Mouse (Mus musculus) heart, embryonic 14.5 days (tissue): ENCODE measurements at regions not wholly inside any gene's neighbourhood (a gene's known extent, or its start where the extent isn't known, plus 50 kb on each side); places are given as distances from the start of the nearest gene placed in this dataset.

ENCODE experiments used
- ATAC-seq: fragments of 200-750 bp; cut with Nextera tagmentation; 2 replicates; pipeline ENCODE4 v1.8.0; 2017; ENCODE audit warnings: low read depth, moderate TSS enrichment; ENCODE audit not compliant: insufficient number of reproducible peaks, insufficient read depth, low FRiP score
- H3K27ac ChIP-seq, 2 experiments: fragments of 200-500 bp in 1 of 2; fragments of 300-500 bp in 1 of 2; sonication (generic) in 1 of 2; replicated peaks in 1 of 2; 2 replicates each; pipeline ENCODE4 v1.5.1; 2012 to 2014; ENCODE audit warnings: low read depth in 2 of 2, low read length in 2 of 2, control low read depth in 1 of 2, mild to moderate bottlenecking in 1 of 2, mixed read lengths in 1 of 2; ENCODE audit not compliant: control insufficient read depth in 1 of 2, insufficient read depth in 1 of 2
- H3K27me3 ChIP-seq: fragments of 300-500 bp; sonication (generic); 2 replicates; pipeline ENCODE4 v1.6.1; 2014; ENCODE audit warnings: mild to moderate bottlenecking, low read length, control low read depth; ENCODE audit not compliant: control insufficient read depth, insufficient read depth
- H3K36me3 ChIP-seq: fragments of 300-500 bp; sonication (generic); 2 replicates; pipeline ENCODE4 v1.6.1; 2014; ENCODE audit warnings: mild to moderate bottlenecking, control low read depth, low read length, mixed read lengths; ENCODE audit not compliant: control insufficient read depth, insufficient read depth
- H3K4me1 ChIP-seq, 2 experiments: fragments of 200-500 bp in 1 of 2; fragments of 300-500 bp in 1 of 2; sonication (generic) in 1 of 2; 2 replicates each; pipeline ENCODE4 v1.6.1; 2012 to 2014; ENCODE audit warnings: low read length in 2 of 2, control low read depth in 1 of 2, mixed read lengths in 1 of 2; ENCODE audit not compliant: control insufficient read depth in 2 of 2, insufficient read depth in 2 of 2
- H3K4me2 ChIP-seq: fragments of 300-500 bp; sonication (generic); 2 replicates; pipeline ENCODE4 v1.6.1; 2014; ENCODE audit warnings: mild to moderate bottlenecking, low read length
- H3K4me3 ChIP-seq, 2 experiments: fragments of 200-500 bp in 1 of 2; fragments of 300-500 bp in 1 of 2; sonication (generic) in 1 of 2; 2 replicates each; pipeline ENCODE4 v1.5.1; 2012 to 2014; ENCODE audit warnings: low read length in 2 of 2, mild to moderate bottlenecking in 2 of 2, control low read depth in 1 of 2, low read depth in 1 of 2, moderate library complexity in 1 of 2; ENCODE audit not compliant: control insufficient read depth in 1 of 2, insufficient read depth in 1 of 2
- H3K9ac ChIP-seq: fragments of 300-500 bp; sonication (generic); 2 replicates; pipeline ENCODE4 v1.6.1; 2014; ENCODE audit warnings: mild to moderate bottlenecking, low read length
- H3K9me3 ChIP-seq: fragments of 300-500 bp; sonication (generic); 2 replicates; pipeline ENCODE4 v1.6.1; 2016; ENCODE audit warnings: low read length, control low read depth; ENCODE audit not compliant: control insufficient read depth
- WGBS: fragments of 180-500 bp; shearing (Covaris S2); extraction: QIAGEN DNeasy Blood & Tissue Kit; methylation state at CpG from one replicate; pipeline ENCODE4 v1.1.7; 2014; 5-methylcytosine and 5-hydroxymethylcytosine counted together

DNA sequence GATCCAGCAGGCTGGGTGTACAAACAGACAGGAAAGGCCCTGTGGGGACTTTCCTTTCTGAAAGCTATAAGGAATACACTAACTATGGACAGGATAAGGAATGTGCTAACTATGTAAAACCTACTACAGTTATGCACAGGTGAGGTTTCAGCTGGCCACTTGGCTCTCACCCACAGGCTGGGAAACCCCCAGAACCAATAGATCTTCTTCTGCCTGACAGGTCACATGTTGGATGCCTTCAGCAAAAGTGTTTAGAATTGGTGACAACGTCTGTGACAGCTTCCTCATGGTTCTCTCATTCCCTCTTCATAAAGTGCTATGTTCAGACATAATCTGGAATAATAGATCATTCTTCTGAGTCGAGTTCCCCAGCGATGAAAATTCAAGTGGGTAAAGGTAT is 356.0 kb downstream of the Adgrl2 start:
- H3K4me3 ChIP-seq = no peak overlapping the region
- H3K9ac ChIP-seq = no peak overlapping the region
- no peaks in the 10 kb centered on the region for H3K36me3 ChIP-seq
- no peak overlapping the region for H3K4me2 ChIP-seq
- no peaks in the 10 kb centered on the region for H3K27me3 ChIP-seq
- 30% methylated on average over 3 of the region's 3 CpGs for WGBS
- H3K27ac ChIP-seq = 0 out of 4 replicates have a peak overlapping the region, but pooled peaks of 1 of the 2 experiments have one; percentile 66
- ATAC-seq = no peak
- H3K4me1 ChIP-seq = peaks cover 2 to 4% of the 10 kb centered on the region in 2 experiments; a peak in 2 of 4 replicates
- H3K9me3 ChIP-seq = no peaks in the 10 kb centered on the region

DNA sequence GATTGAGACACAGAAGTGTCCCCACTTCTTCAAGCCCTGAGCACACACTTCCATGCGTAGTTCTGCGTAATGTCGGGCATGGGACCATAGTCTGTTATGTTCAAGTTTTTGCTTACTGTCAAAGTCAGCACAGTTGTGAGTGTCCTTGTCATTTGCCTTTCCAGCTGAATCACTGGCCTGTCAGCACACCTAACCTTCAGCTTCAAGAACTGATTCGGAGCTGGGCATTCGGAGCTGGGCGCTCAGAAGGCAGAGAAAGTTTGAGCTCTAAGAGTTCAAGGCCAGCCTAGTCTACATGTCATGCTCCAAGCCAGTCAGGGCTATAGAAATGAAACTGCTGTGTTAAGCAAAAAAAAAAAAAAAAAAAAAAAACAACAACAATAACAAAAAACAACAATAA is 357.1 kb downstream of the Adgrl2 start:
- H3K27ac ChIP-seq = no peak overlapping the region
- H3K36me3 ChIP-seq = no peaks in the 10 kb centered on the region
- H3K9ac ChIP-seq = no peak overlapping the region
- H3K4me1 ChIP-seq = peaks cover 2 to 4% of the 10 kb centered on the region in 2 experiments; a peak in 2 of 4 replicates
- 86% methylated on average over 6 of the region's 6 CpGs for WGBS
- no peak for ATAC-seq
- no peak overlapping the region for H3K4me2 ChIP-seq
- H3K4me3 ChIP-seq = no peak overlapping the region
- no peaks in the 10 kb centered on the region for H3K9me3 ChIP-seq
- H3K27me3 ChIP-seq = no peaks in the 10 kb centered on the region

- Histone ChIP-seq H3K36me3 (no peaks in the 10 kb centered on the region), H3K9me3 (no peaks in the 10 kb centered on the region)
These were observed 357.9 kb downstream of the Adgrl2 start for GRCm38 (mm10) chr3:148632449-148632848.

GRCm38 (mm10) chr3:148631415-148632192 is 358.8 kb downstream of the Adgrl2 start:
- no peaks in the 10 kb centered on the region for H3K36me3 ChIP-seq
- no peak overlapping the region for H3K4me3 ChIP-seq
- no peak overlapping the region for H3K9ac ChIP-seq
- H3K4me1 ChIP-seq = peaks cover 2 to 4% of the 10 kb centered on the region in 2 experiments; a peak in 2 of 4 replicates
- ATAC-seq = no peak
- no peak overlapping the region for H3K27ac ChIP-seq
- no peak overlapping the region for H3K4me2 ChIP-seq
- no peaks in the 10 kb centered on the region for H3K9me3 ChIP-seq
- no peaks in the 10 kb centered on the region for H3K27me3 ChIP-seq
- 70% methylated on average over 18 of the region's 18 CpGs for WGBS

More at GRCm38 (mm10) chr3:148632449-148632848, 357.9 kb downstream of the Adgrl2 start:
- Histone ChIP-seq H3K27ac (no peak overlapping the region), H3K4me3 (no peak overlapping the region), H3K9ac (no peak overlapping the region), H3K4me2 (no peak overlapping the region), H3K27me3 (no peaks in the 10 kb centered on the region), H3K4me1 (peaks cover 2 to 4% of the 10 kb centered on the region in 2 experiments; a peak in 2 of 4 replicates)
- WGBS = 86% methylated on average over 2 of the region's 2 CpGs
- ATAC-seq = no peak

GRCm38 (mm10) chr3:148630865-148631264 is 359.5 kb downstream of the Adgrl2 start:
- WGBS = 83% methylated on average over 7 of the region's 7 CpGs
- H3K27me3 ChIP-seq = no peaks in the 10 kb centered on the region
- no peak for ATAC-seq

GRCm38 (mm10) chr3:148614971-148615671 is 375.2 kb downstream of the Adgrl2 start:
- H3K27ac ChIP-seq = no peak overlapping the region
- no peaks in the 10 kb centered on the region for H3K4me1 ChIP-seq
- H3K9me3 ChIP-seq = 0 out of 2 replicates have a peak, but pooled peaks cover 3% of the 10 kb centered on the region
- ATAC-seq = no peak
- WGBS = 80% methylated on average over 9 of the region's 9 CpGs
- H3K27me3 ChIP-seq = no peaks in the 10 kb centered on the region
- no peak overlapping the region for H3K4me3 ChIP-seq
- H3K9ac ChIP-seq = no peak overlapping the region
- no peaks in the 10 kb centered on the region for H3K36me3 ChIP-seq
- no peak overlapping the region for H3K4me2 ChIP-seq

More at GRCm38 (mm10) chr3:148630865-148631264, 359.5 kb downstream of the Adgrl2 start:
- H3K27ac ChIP-seq = no peak overlapping the region
- no peaks in the 10 kb centered on the region for H3K9me3 ChIP-seq
- no peak overlapping the region for H3K4me2 ChIP-seq
- H3K36me3 ChIP-seq = no peaks in the 10 kb centered on the region
- H3K4me1 ChIP-seq = peaks cover 2 to 4% of the 10 kb centered on the region in 2 experiments; a peak in 2 of 4 replicates
- H3K4me3 ChIP-seq = no peak overlapping the region
- no peak overlapping the region for H3K9ac ChIP-seq

DNA sequence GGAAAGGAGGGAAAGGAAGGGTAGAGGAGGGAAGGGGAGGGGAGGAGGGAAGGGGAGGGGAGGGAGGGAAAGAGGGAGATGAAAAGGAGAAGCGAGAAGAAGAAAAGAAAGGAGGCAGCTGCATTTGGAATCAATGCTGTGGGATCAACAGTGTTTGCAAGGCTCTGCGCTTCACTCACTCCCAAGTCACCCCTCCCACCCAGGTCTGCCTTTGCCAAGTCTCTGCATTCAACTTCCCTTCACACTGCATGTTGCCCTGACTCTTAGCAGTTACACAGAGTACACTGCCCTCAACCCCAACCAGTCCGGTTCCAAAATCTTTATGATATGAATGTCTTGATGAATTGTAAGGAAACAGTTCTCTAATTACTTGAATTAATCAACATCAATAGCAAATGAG is 376.9 kb downstream of the Adgrl2 start:
- Histone ChIP-seq H3K4me2 (no peak overlapping the region), H3K4me1 (no peaks in the 10 kb centered on the region), H3K27me3 (no peaks in the 10 kb centered on the region), H3K36me3 (no peaks in the 10 kb centered on the region), H3K9ac (no peak overlapping the region), H3K4me3 (no peak overlapping the region), H3K27ac (no peak overlapping the region), H3K9me3 (0 out of 2 replicates have a peak, but pooled peaks cover 3% of the 10 kb centered on the region)
- no peak for ATAC-seq
- 80% methylated on average over 3 of the region's 3 CpGs for WGBS
